Mouse (Mus musculus) naive thymus-derived CD4-positive, alpha-beta T cell, adult 2 months (primary cell): ENCODE measurements at regions not wholly inside any gene's neighbourhood (a gene's known extent, or its start where the extent isn't known, plus 50 kb on each side); places are given as distances from the start of the nearest gene placed in this dataset.

Experiments used
- DNase-seq: peaks from one replicate; pipeline ENCODE4 v3.0.0-alpha.2; 2011; ENCODE audit warnings: low read depth

- no peak for DNase-seq
Observed at GRCm38 (mm10) chr17:51262404-51262803, 83.3 kb upstream of the Tbc1d5 start.

GRCm38 (mm10) chr17:51258316-51258715, 79.2 kb upstream of the Tbc1d5 start:
- no peak for DNase-seq

- no peak for DNase-seq
Observed at GRCm38 (mm10) chr17:51248543-51248942, 69.4 kb upstream of the Tbc1d5 start.

- DNase-seq: no peak
Observed at GRCm38 (mm10) chr17:51246038-51246437, 66.9 kb upstream of the Tbc1d5 start.

GRCm38 (mm10) chr17:51240360-51240993, 61.3 kb upstream of the Tbc1d5 start:
- no peak for DNase-seq

- no peak for DNase-seq
Observed at GRCm38 (mm10) chr17:51239465-51239864, 60.3 kb upstream of the Tbc1d5 start.
